Mouse (Mus musculus) mesoderm, embryonic 11.5 days (tissue): Measurements from ENCODE around the gene Krtap1-5.

Source experiments
- DNase-seq: peaks from one replicate; pipeline ENCODE4 v3.0.0-alpha.2; 2012; ENCODE audit warnings: low read depth, low spot score

The Krtap1-5 gene

GRCm38 (mm10) chr11:99547892-99548291 is 32.9 kb downstream of the Krtap1-5 start:
- no peak for DNase-seq

GRCm38 (mm10) chr11:99539721-99540120 is 41.1 kb downstream of the Krtap1-5 start:
- DNase-seq = peak; percentile 13
